Mouse (Mus musculus) testis, adult 10 weeks (tissue): ENCODE measurements around the gene Rnf215. TPM values are rescaled to one million over a fixed set of nuclear protein-coding genes. Genes with fewer than 3 reads are reported as not detected.

Experiments used
- polyA plus RNA-seq: library from polyadenylated mRNA; stranded (reverse); fragments of 350-450 nt; fragmentation: Illumina TruSeq; extraction: RNeasy Lipid Tissue Mini Kit (QIAGEN cat#74804); gene quantifications from one replicate; pipeline ENCODE4 v1.2.3, GENCODE M21; 2014; ENCODE audit warnings: low read depth, low replicate concordance

Gene Rnf215
- polyA plus RNA-seq, result 0.78 TPM

GRCm38 (mm10) chr11:4134986-4135935 lies at the start of gene Rnf215:
Gene Rnf215 (plus strand): TSS chr11:4135202.

GRCm38 (mm10) chr11:4095171-4096053 lies 39.6 kb upstream of the Rnf215 start, which contains the start of gene Mtfp1:
Gene Mtfp1 (minus strand): TSS chr11:4095445.

GRCm38 (mm10) chr11:4122742-4123579 lies 12.0 kb upstream of the Rnf215 start, which contains the start of gene Sec14l2:
Gene Sec14l2 (minus strand): TSS chr11:4123415.

DNA sequence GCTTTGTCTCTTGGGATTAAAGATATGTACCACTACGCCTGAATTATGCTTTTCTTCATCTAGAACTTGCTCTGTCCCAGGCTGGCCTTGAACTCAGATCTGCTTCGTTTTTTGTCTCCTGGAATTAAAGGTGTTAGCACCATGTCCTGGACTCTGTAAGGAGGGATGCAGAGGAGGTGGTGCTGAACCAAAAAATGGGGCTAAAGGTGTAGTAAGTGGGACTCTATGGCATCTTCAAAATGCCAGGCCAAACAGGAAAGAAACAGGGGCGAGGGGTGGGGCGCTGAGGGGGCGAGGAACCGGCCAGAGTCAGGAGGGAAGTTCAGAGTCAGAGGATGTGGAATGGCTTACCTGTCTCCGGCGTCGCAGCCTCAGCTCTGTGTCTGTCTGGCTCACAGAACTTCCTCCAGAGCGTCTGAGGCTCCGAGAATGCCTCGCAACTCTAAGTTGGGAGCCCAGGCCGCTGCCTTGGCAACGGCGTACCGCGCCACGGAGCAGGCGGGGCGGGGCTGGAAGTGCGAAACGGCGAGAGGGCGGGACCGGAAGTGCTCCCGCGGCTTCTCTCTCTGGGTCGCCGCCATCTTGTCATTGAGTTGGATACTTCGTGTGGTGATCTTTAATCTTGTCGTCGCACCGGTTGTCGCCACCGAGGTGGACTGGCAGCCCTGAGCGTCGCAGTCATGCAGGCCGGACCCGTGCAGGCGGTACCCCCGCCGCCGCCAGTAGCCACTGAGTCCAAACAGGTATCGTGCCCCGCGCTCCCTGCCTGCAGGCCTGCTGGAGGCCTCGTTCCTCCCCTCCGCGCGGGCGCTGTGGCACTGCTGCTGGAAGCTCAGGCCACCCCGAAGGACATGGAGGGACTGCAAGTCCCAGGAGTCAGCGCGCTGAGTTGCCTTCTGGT lies 25.1 kb downstream of the Rnf215 start, which contains the start of the genes Ccdc157 and Sf3a1:
Gene Ccdc157, minus strand, starts transcription at position 486 of the 901 bp plus-strand sequence.
Gene Sf3a1, plus strand, starts transcription at position 543 of the 901 bp plus-strand sequence.

GRCm38 (mm10) chr11:4186486-4187317 lies 51.7 kb downstream of the Rnf215 start, which contains the start of gene Tbc1d10a:
Gene Tbc1d10a (plus strand): TSS chr11:4186789.

Other genes starting within 250 kb of the Rnf215 start
- 39.7 TPM for gene 4921536K21Rik, start 240.1 kb upstream of the Rnf215 start, polyA plus RNA-seq
- 13.5 TPM for gene Dusp18, start 240.0 kb upstream of the Rnf215 start, polyA plus RNA-seq
- gene Slc35e4, start 220.5 kb upstream of the Rnf215 start, polyA plus RNA-seq, result not detected
- gene Tcn2, start 203.0 kb upstream of the Rnf215 start, polyA plus RNA-seq, result 0.98 TPM
- gene Pes1, start 171.2 kb upstream of the Rnf215 start, polyA plus RNA-seq, result 35.2 TPM
- gene 4930556J24Rik, start 158.4 kb upstream of the Rnf215 start, polyA plus RNA-seq, result 0.63 TPM
- gene Gal3st1, start 151.6 kb upstream of the Rnf215 start, polyA plus RNA-seq, result not detected
- gene Sec14l4, start 103.7 kb upstream of the Rnf215 start, polyA plus RNA-seq, result 0.64 TPM
- gene Sec14l3, start 70.4 kb upstream of the Rnf215 start, polyA plus RNA-seq, result 0.64 TPM
- gene Mtfp1, start 39.8 kb upstream of the Rnf215 start, polyA plus RNA-seq, result 3.5 TPM
- 1.4 TPM for gene Sec14l2, start 11.8 kb upstream of the Rnf215 start, polyA plus RNA-seq
- 10.2 TPM for gene Ccdc157, start 25.1 kb downstream of the Rnf215 start, polyA plus RNA-seq
- gene Sf3a1, start 25.1 kb downstream of the Rnf215 start, polyA plus RNA-seq, result 19.3 TPM
- gene Tbc1d10a, start 51.6 kb downstream of the Rnf215 start, polyA plus RNA-seq, result not detected
- 0.13 TPM for gene Castor1, start 83.0 kb downstream of the Rnf215 start, polyA plus RNA-seq
- gene Osm, start 101.2 kb downstream of the Rnf215 start, polyA plus RNA-seq, result not detected
- 0.06 TPM for gene Lif, start 122.4 kb downstream of the Rnf215 start, polyA plus RNA-seq